In the genomic region with DNA sequence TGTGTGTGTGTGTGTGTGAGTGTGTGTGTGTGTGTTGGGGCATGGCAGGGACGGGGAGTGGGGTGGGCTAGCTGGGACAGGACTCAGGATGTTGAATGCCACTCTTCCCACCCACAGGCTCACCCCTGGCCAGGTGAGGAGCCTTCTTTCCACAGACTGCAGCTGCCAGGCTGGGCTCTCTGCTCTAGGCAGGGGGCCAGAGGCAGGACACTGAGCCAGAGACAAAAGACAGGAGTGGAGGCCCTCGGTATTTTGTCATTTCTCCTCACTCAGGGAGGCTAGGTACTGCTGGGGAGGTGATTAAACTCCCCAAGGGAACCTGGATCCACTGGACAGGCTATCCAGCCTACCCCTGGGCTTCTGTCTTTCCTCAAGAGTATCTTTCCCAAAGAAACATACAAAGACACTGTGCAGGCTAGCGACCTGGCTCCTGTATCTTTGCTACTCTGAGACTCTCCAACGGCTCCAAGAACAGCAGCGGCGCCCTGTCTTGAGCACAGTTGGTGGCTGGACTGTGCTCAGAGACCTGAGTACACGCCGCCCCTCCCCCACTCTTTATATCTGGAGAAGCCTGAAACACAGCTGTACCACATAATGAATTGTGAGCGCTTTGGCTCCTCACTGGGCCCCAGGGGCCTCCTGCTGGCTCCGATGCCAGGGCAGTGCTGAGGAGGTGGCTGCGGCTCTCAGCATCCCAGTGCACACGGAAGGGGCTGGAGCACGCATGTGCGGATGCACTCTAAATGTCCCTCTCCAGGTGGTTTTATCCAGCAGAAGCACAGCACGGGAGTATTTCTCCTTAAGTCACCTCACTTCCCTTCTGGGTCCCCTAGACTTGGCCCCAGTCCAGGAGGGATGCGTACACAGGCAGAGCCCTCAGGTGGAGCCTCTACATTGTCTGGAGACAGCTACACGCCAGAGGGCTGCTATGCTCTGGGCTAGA, we compare ENCODE assay signal across 9 mouse cellular contexts. TPM values are rescaled to one million over a fixed set of nuclear protein-coding genes. Genes with fewer than 3 reads are reported as not detected.
A peak's percentile ranks its signal among the peaks of the same experiment; 100 is the strongest.
DNase-seq lines count a peak whose midpoint lies in the region; ATAC-seq lines count a peak whose summit lies in the region.
"Had no signal": no experiment of that assay in that cellular context is flagged by ENCODE, and none has a peak within 500 bp of the region (broad histone marks: within the 10 kb centered on the region; RNA-seq: fewer than 3 reads in every experiment).

No protein-coding gene starts in this region.

- no peak for ATAC-seq in liver, embryonic 11.5 days (replicated peaks; ENCODE audit: low FRiP score)
- no peak for ATAC-seq in liver, embryonic 12.5 days

- H3K9me3 ChIP-seq in liver, embryonic 11.5 days (ENCODE audit: control insufficient read depth, low read length): no peaks in the 10 kb centered on the region
- no peaks in the 10 kb centered on the region for H3K9me3 ChIP-seq in liver, embryonic 12.5 days (replicated peaks)
- H3K9me3 ChIP-seq in heart, embryonic 10.5 days: no peaks in the 10 kb centered on the region

- WGBS in liver, embryonic 11.5 days: 46% methylated on average over 17 of the region's 17 CpGs
- 49% methylated on average over 17 of the region's 17 CpGs for WGBS in liver, embryonic 12.5 days (ENCODE audit: insufficient replicate concordance)
- 39% methylated on average over 17 of the region's 17 CpGs for whole genome bisulfite sequencing in heart, embryonic 10.5 days

- no peak overlapping the region for H3K27ac ChIP-seq in liver, embryonic 11.5 days (ENCODE audit: low read depth, low read length)
- no peak overlapping the region for H3K27ac ChIP-seq in liver, embryonic 12.5 days
- H3K27ac ChIP-seq in heart, embryonic 10.5 days: peak overlapping the region; percentile 74

- no peak overlapping the region for H3K4me3 ChIP-seq in liver, embryonic 11.5 days (ENCODE audit: low read depth, low read length)
- no peak overlapping the region for H3K4me3 ChIP-seq in liver, embryonic 12.5 days
- peak overlapping the region; percentile 13; the same call in 1 of the 2 replicates for H3K4me3 ChIP-seq in heart, embryonic 10.5 days
- H3K4me3 ChIP-seq: erythroblast, embryonic 14.5 days had no signal

- H3K4me1 ChIP-seq in liver, embryonic 11.5 days (replicated peaks; ENCODE audit: control insufficient read depth, insufficient read depth, low read length): peaks cover 3% of the 10 kb centered on the region
- peaks cover 18% of the 10 kb centered on the region; the same call in 1 of the 2 replicates for H3K4me1 ChIP-seq in liver, embryonic 12.5 days
- H3K4me1 ChIP-seq in heart, embryonic 10.5 days: peaks cover 63% of the 10 kb centered on the region

- H3K4me2 ChIP-seq in liver, embryonic 11.5 days: peak overlapping the region; percentile 1; the same call in 1 of the 2 replicates
- no peak overlapping the region for H3K4me2 ChIP-seq in liver, embryonic 12.5 days

- no peak overlapping the region for H3K9ac ChIP-seq in liver, embryonic 11.5 days (ENCODE audit: low read depth, low read length)
- H3K9ac ChIP-seq in liver, embryonic 12.5 days: no peak overlapping the region

- no peak for DNase-seq in liver, embryonic 11.5 days (ENCODE audit: low spot score)
- DNase-seq in heart, embryonic 10.5 days (ENCODE audit: low spot score): no peak
- peak; percentile 59 for DNase-seq in kidney, postnatal 14 days
- DNase-seq in neural tube, embryonic 10.5 days (ENCODE audit: extremely low spot score, low spot score): peak; percentile 57
- DNase-seq in cerebellum, postnatal 4 days (ENCODE audit: low spot score in 2 of 2): no peak
- no peak for DNase-seq in left cerebral cortex, adult 11 months (ENCODE audit: low spot score)
- DNase-seq in frontal cortex, postnatal 25 days (ENCODE audit: low spot score in 2 of 2): no peak

- H3K27me3 ChIP-seq in liver, embryonic 11.5 days (replicated peaks; ENCODE audit: control insufficient read depth, insufficient read depth, low read length): no peaks in the 10 kb centered on the region
- H3K27me3 ChIP-seq in liver, embryonic 12.5 days (replicated peaks): peaks cover 27% of the 10 kb centered on the region
- peaks cover 19% of the 10 kb centered on the region for H3K27me3 ChIP-seq in heart, embryonic 10.5 days (ENCODE audit: insufficient read depth, poor library complexity, severe bottlenecking)

- H3K36me3 ChIP-seq in liver, embryonic 11.5 days (ENCODE audit: control insufficient read depth, insufficient read depth, low read length): no peaks in the 10 kb centered on the region
- H3K36me3 ChIP-seq in liver, embryonic 12.5 days: no peaks in the 10 kb centered on the region
- no peaks in the 10 kb centered on the region for H3K36me3 ChIP-seq in heart, embryonic 10.5 days

RNA-seq across cellular contexts. Expression of a gene that starts 7.9 kb away (rescaled TPM):
- polyA plus RNA-seq in liver, embryonic 11.5 days (2014; fragmentation: Nextera tagmentation; extraction: Ambion mirVana): 0.27 TPM in 1 of 2 replicates, not detected in the other
- polyA plus RNA-seq in liver, embryonic 12.5 days (2016; fragmentation: Nextera tagmentation; extraction: Ambion mirVana): not detected in 2 replicates
- 0.16 and 0.31 TPM in 2 replicates for polyA plus RNA-seq in heart, embryonic 10.5 days (2016; fragmentation: Nextera tagmentation; extraction: Ambion mirVana)
- polyA plus RNA-seq: erythroblast, embryonic 14.5 days had no signal

RNA-seq across cellular contexts. Expression of a gene that starts 43.1 kb away (rescaled TPM):
- polyA plus RNA-seq in liver, embryonic 11.5 days (2014; fragmentation: Nextera tagmentation; extraction: Ambion mirVana): 23.1 and 25.3 TPM in 2 replicates
- polyA plus RNA-seq in liver, embryonic 12.5 days (2016; fragmentation: Nextera tagmentation; extraction: Ambion mirVana): 14.5 and 15.9 TPM in 2 replicates
- polyA plus RNA-seq in heart, embryonic 10.5 days (2016; fragmentation: Nextera tagmentation; extraction: Ambion mirVana): 12.2 and 13.7 TPM in 2 replicates

Comparison
In these comparisons a context has a peak if more than half of its experiments do, and no peak if none do; other contexts are left out.
1. DNase-seq: peak in kidney, postnatal 14 days (single experiment) and neural tube, embryonic 10.5 days (single experiment); none in liver, embryonic 11.5 days (single experiment), heart, embryonic 10.5 days (single experiment), cerebellum, postnatal 4 days (0 of 2), left cerebral cortex, adult 11 months (single experiment) and frontal cortex, postnatal 25 days (0 of 2).